Mouse (Mus musculus) CH12.LX (cell line): ENCODE measurements at regions not wholly inside any gene's neighbourhood (a gene's known extent, or its start where the extent isn't known, plus 50 kb on each side); places are given as distances from the start of the nearest gene placed in this dataset.

ENCODE experiments used
- CHD1 ChIP-seq: IDR thresholded peaks from 2 replicates; pipeline ENCODE4 v1.6.1; 2012; ENCODE audit warnings: low read depth, low read length, improper control_type of control experiment, inconsistent platforms
- CHD2 ChIP-seq: IDR thresholded peaks from 2 replicates; pipeline ENCODE4 v1.6.1; 2011; ENCODE audit warnings: low read length, improper control_type of control experiment
- CTCF ChIP-seq, 2 experiments: IDR thresholded peaks in 1 of 2; conservative IDR thresholded peaks in 1 of 2; 2 replicates each; pipeline ENCODE4 v1.5.1; 2011 to 2012; ENCODE audit warnings: low read depth in 2 of 2, low read length in 2 of 2, improper control_type of control experiment in 1 of 2, inconsistent platforms in 1 of 2, mild to moderate bottlenecking in 1 of 2, moderate library complexity in 1 of 2
- EP300 ChIP-seq: IDR thresholded peaks from 2 replicates; pipeline ENCODE4 v1.6.1; 2011; ENCODE audit warnings: low read length, improper control_type of control experiment
- JUND ChIP-seq: conservative IDR thresholded peaks from 2 replicates; pipeline ENCODE4 v1.6.1; 2011; ENCODE audit warnings: low read depth, low read length, improper control_type of control experiment
- MXI1 ChIP-seq: IDR thresholded peaks from 2 replicates; pipeline ENCODE4 v1.6.1; 2011; ENCODE audit warnings: mild to moderate bottlenecking, low read depth, low read length, improper control_type of control experiment
- POLR2A ChIP-seq: IDR thresholded peaks from 2 replicates; pipeline ENCODE4 v1.6.1; 2011; ENCODE audit warnings: low read depth, mild to moderate bottlenecking, improper control_type of control experiment, low read length
- USF2 ChIP-seq: conservative IDR thresholded peaks from 2 replicates; pipeline ENCODE4 v1.6.1; 2011; ENCODE audit warnings: low read depth, low read length, improper control_type of control experiment
- ZC3H11A ChIP-seq: IDR thresholded peaks from 2 replicates; pipeline ENCODE4 v1.6.1; 2012; ENCODE audit warnings: low read depth, mild to moderate bottlenecking, inconsistent platforms, low read length, improper control_type of control experiment
- ZNF384 ChIP-seq: IDR thresholded peaks from 2 replicates; pipeline ENCODE4 v1.6.1; 2012; ENCODE audit warnings: low read depth, low read length, improper control_type of control experiment, inconsistent platforms

GRCm38 (mm10) chr16:71885701-71886100, 422.4 kb upstream of the Robo1 start:
- TF ChIP-seq CHD2, result no peak
- peak; percentile 33 for TF ChIP-seq ZNF384
- TF ChIP-seq ZC3H11A, result no peak
- TF ChIP-seq USF2, result no peak
- no peak for TF ChIP-seq CTCF (conservative IDR thresholded peaks at IDR 0.05 in 1 of 2, IDR thresholded peaks at IDR 0.05 in 1 of 2; ENCODE audit: low read depth in 2 of 2, low read length in 2 of 2)
- no peak for TF ChIP-seq EP300
- TF ChIP-seq CHD1, result 0 out of 2 replicates have a peak, but pooled peaks have one; percentile 48
- TF ChIP-seq JUND, result no peak
- TF ChIP-seq POLR2A, result no peak
- no peak for TF ChIP-seq MXI1
